Mouse (Mus musculus) kidney, embryonic 16.5 days (tissue): ENCODE data around the gene Lrg1. TPM values are rescaled to one million over a fixed set of nuclear protein-coding genes. Genes with fewer than 3 reads are reported as not detected.

Experiments
- polyA plus RNA-seq: library from polyadenylated mRNA; unstranded; fragments of >200 nt; fragmentation: Nextera tagmentation; extraction: Ambion mirVana; gene quantifications from 2 replicates; pipeline ENCODE4 v1.2.1, GENCODE M21; 2015

Gene Lrg1
- polyA plus RNA-seq, 1 experiment from 2014 or later: 0.62 TPM

Other genes starting within 250 kb of the Lrg1 start
- gene Zfp119a, start 243.1 kb downstream of the Lrg1 start, polyA plus RNA-seq: 8.9 and 10.9 TPM in 2 replicates
- 17.6 and 19.1 TPM in 2 replicates for gene Zfp959, start 229.9 kb downstream of the Lrg1 start, polyA plus RNA-seq
- gene Zfp119b, start 172.5 kb downstream of the Lrg1 start, polyA plus RNA-seq: 6.3 and 7.8 TPM in 2 replicates
- gene Ebi3, start 169.4 kb downstream of the Lrg1 start, polyA plus RNA-seq: 2.1 and 2.6 TPM in 2 replicates
- 29.8 and 34.7 TPM in 2 replicates for gene Yju2, start 162.9 kb downstream of the Lrg1 start, polyA plus RNA-seq
- 41.6 and 46.0 TPM in 2 replicates for gene Shd, start 151.5 kb downstream of the Lrg1 start, polyA plus RNA-seq
- gene Fsd1, start 135.5 kb downstream of the Lrg1 start, polyA plus RNA-seq: 21.6 TPM in 2 replicates
- 21.0 and 21.4 TPM in 2 replicates for gene Stap2, start 116.4 kb downstream of the Lrg1 start, polyA plus RNA-seq
- gene Mpnd, start 116.3 kb downstream of the Lrg1 start, polyA plus RNA-seq: 109 and 112 TPM in 2 replicates
- gene Sh3gl1, start 85.4 kb downstream of the Lrg1 start, polyA plus RNA-seq: 189 and 190 TPM in 2 replicates
- 26.0 and 28.4 TPM in 2 replicates for gene Chaf1a, start 81.6 kb downstream of the Lrg1 start, polyA plus RNA-seq
- 46.2 and 47.2 TPM in 2 replicates for gene Ubxn6, start 47.0 kb downstream of the Lrg1 start, polyA plus RNA-seq
- gene Hdgfl2, start 42.4 kb downstream of the Lrg1 start, polyA plus RNA-seq: 129 and 141 TPM in 2 replicates
- gene Plin4, start 12.2 kb downstream of the Lrg1 start, polyA plus RNA-seq: 0.18 and 0.32 TPM in 2 replicates
- 1.6 and 2.6 TPM in 2 replicates for gene Plin5, start 4.4 kb downstream of the Lrg1 start, polyA plus RNA-seq
- gene Sema6b, start 18.3 kb upstream of the Lrg1 start, polyA plus RNA-seq: 1.1 TPM in 2 replicates
- gene Tnfaip8l1, start 40.5 kb upstream of the Lrg1 start, polyA plus RNA-seq: 12.2 and 13.2 TPM in 2 replicates
- 102 and 109 TPM in 2 replicates for gene Mydgf, start 61.9 kb upstream of the Lrg1 start, polyA plus RNA-seq
- gene Dpp9, start 96.9 kb upstream of the Lrg1 start, polyA plus RNA-seq: 45.0 and 46.2 TPM in 2 replicates
- gene Fem1a, start 134.8 kb upstream of the Lrg1 start, polyA plus RNA-seq: 14.6 and 15.8 TPM in 2 replicates
- gene Ticam1, start 154.8 kb upstream of the Lrg1 start, polyA plus RNA-seq: 7.3 and 10.3 TPM in 2 replicates
- gene Plin3, start 170.9 kb upstream of the Lrg1 start, polyA plus RNA-seq: 87.5 and 106 TPM in 2 replicates
- gene Arrdc5, start 178.3 kb upstream of the Lrg1 start, polyA plus RNA-seq: not detected in 2 replicates
- gene Uhrf1, start 181.3 kb upstream of the Lrg1 start, polyA plus RNA-seq: 170 and 179 TPM in 2 replicates
- 37.7 and 39.1 TPM in 2 replicates for gene Kdm4b, start 204.1 kb upstream of the Lrg1 start, polyA plus RNA-seq